Mouse (Mus musculus): ENCODE data around the gene 2610301B20Rik. TPM values are rescaled to one million over a fixed set of nuclear protein-coding genes. Genes with fewer than 3 reads are reported as not detected.
"Not testable (repeated sequence)": the region's sequence is repeated elsewhere in the genome, so short reads cannot be mapped to it uniquely, and the experiment has no call there.

Gene 2610301B20Rik
- polyA plus RNA-seq, 1 experiment from 2014 or later: 47.7 TPM

DNA sequence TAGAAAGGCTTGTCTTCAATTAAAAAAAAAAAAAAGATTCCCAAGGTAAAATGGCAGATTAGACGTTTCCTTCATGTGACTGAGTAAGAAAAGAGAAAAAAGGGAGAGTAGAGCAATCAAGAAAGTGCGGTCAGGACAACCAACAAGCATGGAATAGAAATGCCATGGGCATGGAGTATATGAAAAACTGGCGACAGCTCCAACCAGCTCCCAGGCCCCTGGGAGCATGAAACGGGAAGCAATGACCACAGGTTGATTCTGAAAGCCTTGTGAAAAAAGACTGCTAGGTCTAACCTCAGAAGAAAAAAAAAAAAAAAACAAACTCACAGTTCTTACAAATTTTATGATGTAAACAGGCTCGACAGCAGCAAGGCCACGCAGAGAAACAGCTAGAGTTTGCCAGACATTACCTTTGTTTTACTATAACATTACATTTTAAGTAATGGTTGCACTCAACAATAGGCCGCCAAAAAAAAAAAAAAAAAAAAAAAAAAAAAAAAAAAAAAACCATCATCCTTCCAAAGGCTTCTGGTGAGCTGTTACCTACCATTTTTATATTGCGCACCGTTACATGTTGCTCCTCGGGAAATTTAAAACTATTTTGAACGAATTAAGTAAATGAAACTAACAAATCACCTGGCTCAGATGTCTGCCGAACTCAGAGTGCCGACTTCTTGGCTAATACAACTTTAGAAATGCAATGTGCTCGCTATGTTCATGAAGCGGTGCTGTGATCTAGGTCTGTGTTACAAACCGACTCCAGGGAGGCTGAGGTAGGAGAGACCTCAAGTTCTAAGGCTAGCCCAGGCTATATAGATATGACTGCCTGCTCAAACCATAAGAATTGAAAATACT is 1.4 kb upstream of the 2610301B20Rik start:
- ATAC-seq (replicated peaks): peak; percentile 21; the same call in 1 of the 2 replicates
- peak overlapping the region; percentile 63 for H3K4me2 ChIP-seq
- peak overlapping the region; percentile 76 for H3K4me3 ChIP-seq
- peak overlapping the region; percentile 99 for H3K27ac ChIP-seq
- WGBS: 23% methylated on average over 16 of the region's 16 CpGs
- peak overlapping the region; percentile 41 for H3K9ac ChIP-seq
- no peaks in the 10 kb centered on the region for H3K36me3 ChIP-seq (replicated peaks)
- no peaks in the 10 kb centered on the region for H3K9me3 ChIP-seq
- no peaks in the 10 kb centered on the region for H3K27me3 ChIP-seq (replicated peaks)
- peaks cover 25% of the 10 kb centered on the region for H3K4me1 ChIP-seq

DNA sequence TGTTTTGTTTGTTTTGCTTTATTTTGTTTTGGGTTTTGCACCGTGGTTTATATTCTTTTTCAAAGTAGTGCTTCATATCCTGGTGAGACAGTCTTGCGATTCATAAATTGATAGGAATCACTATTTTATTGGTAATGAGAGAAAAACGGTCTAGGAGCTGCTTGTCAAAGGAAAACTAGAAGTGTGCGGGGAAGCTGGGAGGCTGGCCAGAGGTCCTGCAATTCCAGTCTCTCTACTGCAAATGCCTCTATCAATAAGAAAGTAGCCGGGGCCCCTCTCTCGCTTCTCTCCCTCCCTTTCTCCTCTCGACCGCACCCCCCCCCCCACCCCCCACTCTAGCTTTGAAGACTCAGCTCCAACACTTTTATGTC is 764 bp upstream of the 2610301B20Rik start:
- H3K9ac ChIP-seq: peak overlapping the region; percentile 41
- WGBS: 1% methylated on average over 7 of the region's 8 CpGs
- H3K9me3 ChIP-seq: no peaks in the 10 kb centered on the region

DNA sequence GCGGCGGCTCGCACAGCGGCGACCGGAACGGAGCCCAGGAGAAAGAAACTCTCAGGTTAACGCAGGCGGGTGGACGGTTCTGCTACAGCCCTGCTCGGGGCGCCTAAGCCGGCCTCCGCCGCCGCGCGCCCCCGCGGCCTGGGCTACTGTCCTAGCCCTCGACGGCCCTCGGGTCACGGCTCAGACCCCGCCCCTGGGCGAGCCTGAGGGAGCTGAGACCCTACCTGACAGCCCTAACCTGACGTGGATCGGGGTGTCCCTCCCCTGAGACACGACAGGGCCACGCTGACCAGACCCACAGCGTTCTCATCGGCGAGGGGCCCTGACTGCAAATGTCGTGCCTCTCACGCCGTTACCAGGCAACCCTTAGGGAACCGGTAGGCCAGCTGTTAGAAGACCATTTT is 422 bp downstream of the 2610301B20Rik start:
- H3K36me3 ChIP-seq (replicated peaks): no peaks in the 10 kb centered on the region
- H3K9ac ChIP-seq: peak overlapping the region; percentile 90
- H3K27ac ChIP-seq: peak overlapping the region; percentile 99
- H3K4me3 ChIP-seq: peak overlapping the region; percentile 76
- H3K4me2 ChIP-seq: peak overlapping the region; percentile 63
- H3K27me3 ChIP-seq (replicated peaks): no peaks in the 10 kb centered on the region
- H3K4me1 ChIP-seq: peaks cover 25% of the 10 kb centered on the region
- peak; percentile 84 for ATAC-seq (replicated peaks)
- H3K9me3 ChIP-seq: no peaks in the 10 kb centered on the region
- WGBS: under 1% methylated on average over 37 of the region's 37 CpGs

More for the DNA sequence above, 764 bp upstream of the 2610301B20Rik start:
- Histone ChIP-seq H3K4me3 (peak overlapping the region; percentile 76), H3K27me3 (replicated peaks) (no peaks in the 10 kb centered on the region), H3K27ac (peak overlapping the region; percentile 99), H3K36me3 (replicated peaks) (no peaks in the 10 kb centered on the region), H3K4me1 (peaks cover 25% of the 10 kb centered on the region), H3K4me2 (peak overlapping the region; percentile 63)
- peak; percentile 51; the same call in 1 of the 2 replicates for ATAC-seq (replicated peaks)

DNA sequence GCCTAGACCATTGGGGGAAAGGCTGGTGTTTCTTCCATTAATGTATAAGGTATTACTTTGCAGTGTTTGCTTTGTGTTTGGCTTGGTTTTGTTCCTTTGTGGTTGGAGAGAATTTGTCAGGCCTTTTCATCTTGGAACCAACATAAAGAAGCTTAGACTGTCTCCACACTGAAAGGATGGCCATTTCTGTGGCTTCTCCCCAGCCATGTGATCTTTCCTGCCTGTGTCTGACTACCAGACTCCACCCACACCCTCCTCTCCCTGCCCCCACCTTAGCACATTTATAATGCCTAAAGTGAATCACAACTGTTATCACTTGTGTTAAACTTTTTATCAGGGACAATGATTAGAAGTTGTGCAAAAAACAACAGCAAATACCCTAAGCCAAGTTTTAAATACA is 1.1 kb downstream of the 2610301B20Rik start:
- Histone ChIP-seq H3K4me2 (peak overlapping the region; percentile 63), H3K4me1 (peaks cover 25% of the 10 kb centered on the region), H3K27ac (peak overlapping the region; percentile 99), H3K27me3 (replicated peaks) (no peaks in the 10 kb centered on the region), H3K9ac (peak overlapping the region; percentile 90), H3K9me3 (no peaks in the 10 kb centered on the region), H3K36me3 (replicated peaks) (no peaks in the 10 kb centered on the region), H3K4me3 (peak overlapping the region; percentile 76)
- peak; percentile 25; the same call in 1 of the 2 replicates for ATAC-seq (replicated peaks)

DNA sequence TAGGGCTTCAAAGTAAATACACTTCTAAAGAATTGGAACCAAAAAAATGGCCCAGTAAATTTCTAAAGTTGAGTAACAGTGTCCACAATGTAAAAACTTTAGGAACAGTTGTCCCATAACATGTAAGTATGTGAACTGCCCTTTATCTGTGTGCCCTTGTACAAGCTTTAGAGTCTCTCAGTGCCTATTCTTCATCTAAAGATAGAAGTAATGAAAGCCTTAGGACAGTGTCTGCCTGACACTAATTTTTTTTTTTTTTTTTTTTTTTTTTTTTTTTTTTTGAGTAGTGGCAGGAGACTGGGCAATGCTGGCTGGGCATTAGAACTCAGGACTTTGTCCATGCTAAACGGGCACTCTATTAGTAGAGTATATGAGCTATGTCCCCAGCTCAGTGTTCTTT is 2.8 kb downstream of the 2610301B20Rik start:
- no peak for ATAC-seq (replicated peaks)
- Histone ChIP-seq H3K4me2 (no peak overlapping the region), H3K27ac (no peak overlapping the region), H3K9me3 (no peaks in the 10 kb centered on the region), H3K4me3 (no peak overlapping the region), H3K27me3 (replicated peaks) (no peaks in the 10 kb centered on the region), H3K4me1 (peaks cover 24% of the 10 kb centered on the region), H3K36me3 (replicated peaks) (no peaks in the 10 kb centered on the region), H3K9ac (no peak overlapping the region)
- WGBS: 95% methylated on average over 1 of the region's 1 CpGs

DNA sequence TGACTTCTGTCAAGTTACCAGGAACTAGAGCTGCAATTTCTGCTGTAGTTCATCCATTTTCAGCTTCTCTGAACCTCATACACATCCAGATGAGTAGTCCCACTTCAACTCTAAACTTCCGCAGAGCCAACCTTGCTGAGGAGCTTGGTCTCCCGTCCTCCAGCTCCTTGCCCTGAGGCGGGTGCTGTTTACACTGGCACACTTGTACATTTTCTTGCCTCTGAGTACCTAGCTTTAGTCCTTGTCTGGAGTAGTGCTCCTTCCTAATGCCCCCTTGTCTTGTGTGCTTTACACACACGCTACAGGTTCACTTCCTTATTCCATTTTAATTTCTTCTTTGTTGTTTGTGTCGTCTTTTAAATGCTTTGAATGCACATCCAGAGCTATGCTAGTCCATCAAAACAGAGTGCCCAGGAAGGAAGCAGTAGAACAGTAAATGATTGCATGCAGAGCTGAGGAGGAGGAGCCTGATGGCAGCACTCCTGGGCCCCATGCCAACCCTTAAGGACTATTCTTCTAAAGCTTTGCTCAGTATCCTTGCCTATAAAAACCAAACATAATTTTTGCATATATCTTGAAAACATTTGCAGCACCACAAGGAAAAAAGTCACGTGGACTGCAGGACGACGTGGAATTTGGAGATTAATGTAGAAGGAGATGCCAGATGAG is 9.6 kb downstream of the 2610301B20Rik start:
- no peaks in the 10 kb centered on the region for H3K27me3 ChIP-seq (replicated peaks)
- no peak overlapping the region for H3K27ac ChIP-seq
- no peaks in the 10 kb centered on the region for H3K4me1 ChIP-seq
- no peak for ATAC-seq (replicated peaks)
- no peak overlapping the region for H3K4me2 ChIP-seq
- H3K9me3 ChIP-seq: no peaks in the 10 kb centered on the region
- no peak overlapping the region for H3K9ac ChIP-seq
- WGBS: 95% methylated on average over 8 of the region's 8 CpGs
- peaks cover 30% of the 10 kb centered on the region; the same call in 1 of the 2 replicates for H3K36me3 ChIP-seq (replicated peaks)
- no peak overlapping the region for H3K4me3 ChIP-seq

DNA sequence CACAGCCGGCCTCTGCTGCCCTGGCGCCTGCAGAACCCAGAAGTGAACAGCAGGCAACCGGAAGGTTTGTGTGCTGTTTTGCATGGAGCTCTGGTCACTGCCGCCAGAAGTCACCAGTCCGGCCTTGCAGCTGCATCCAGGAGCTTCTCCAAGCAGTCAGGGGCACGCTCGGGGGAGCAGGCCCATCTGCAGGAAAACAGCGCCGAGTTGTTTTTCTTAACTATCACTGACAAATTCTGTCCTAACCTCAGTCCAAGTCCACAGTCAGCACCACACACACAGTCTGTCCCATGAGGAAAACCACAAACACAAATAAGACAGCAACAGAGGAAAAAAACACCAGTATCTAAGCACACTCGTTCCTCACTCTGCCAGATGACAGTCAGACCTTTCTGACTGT is 14.5 kb downstream of the 2610301B20Rik start:
- H3K4me2 ChIP-seq: no peak overlapping the region
- no peak for ATAC-seq (replicated peaks)
- WGBS: 93% methylated on average over 10 of the region's 10 CpGs
- no peaks in the 10 kb centered on the region for H3K4me1 ChIP-seq
- no peak overlapping the region for H3K27ac ChIP-seq
- H3K27me3 ChIP-seq (replicated peaks): no peaks in the 10 kb centered on the region
- H3K9me3 ChIP-seq: no peaks in the 10 kb centered on the region
- H3K4me3 ChIP-seq: no peak overlapping the region
- H3K36me3 ChIP-seq (replicated peaks): peaks cover 25% of the 10 kb centered on the region; the same call in 1 of the 2 replicates
- H3K9ac ChIP-seq: no peak overlapping the region

DNA sequence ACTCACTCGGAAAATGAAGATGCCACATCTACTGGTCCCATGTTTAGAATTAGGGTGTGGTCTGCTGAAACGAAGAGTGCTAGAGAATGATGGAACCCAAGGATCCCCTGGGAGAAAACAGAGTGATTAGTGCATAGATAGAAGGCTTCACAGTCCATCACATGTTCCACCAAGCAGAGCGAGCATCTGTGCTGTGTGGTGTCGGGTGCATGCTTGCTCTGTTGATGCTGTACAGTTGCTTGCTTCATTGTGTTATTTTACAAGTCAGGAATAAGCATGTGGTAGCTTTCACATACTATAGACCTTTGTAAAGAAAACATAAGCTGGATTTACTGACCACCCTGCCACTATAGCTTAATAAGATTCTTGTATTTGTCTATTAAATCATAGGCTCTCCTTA is 22.0 kb downstream of the 2610301B20Rik start:
- no peak for ATAC-seq (replicated peaks)
- H3K27me3 ChIP-seq (replicated peaks): no peaks in the 10 kb centered on the region
- H3K9ac ChIP-seq: no peak overlapping the region
- H3K36me3 ChIP-seq (replicated peaks): peaks cover 10% of the 10 kb centered on the region; the same call in 1 of the 2 replicates
- 93% methylated on average over 4 of the region's 4 CpGs for WGBS
- no peaks in the 10 kb centered on the region for H3K9me3 ChIP-seq
- H3K27ac ChIP-seq: no peak overlapping the region
- H3K4me1 ChIP-seq: no peaks in the 10 kb centered on the region
- no peak overlapping the region for H3K4me3 ChIP-seq
- H3K4me2 ChIP-seq: no peak overlapping the region

DNA sequence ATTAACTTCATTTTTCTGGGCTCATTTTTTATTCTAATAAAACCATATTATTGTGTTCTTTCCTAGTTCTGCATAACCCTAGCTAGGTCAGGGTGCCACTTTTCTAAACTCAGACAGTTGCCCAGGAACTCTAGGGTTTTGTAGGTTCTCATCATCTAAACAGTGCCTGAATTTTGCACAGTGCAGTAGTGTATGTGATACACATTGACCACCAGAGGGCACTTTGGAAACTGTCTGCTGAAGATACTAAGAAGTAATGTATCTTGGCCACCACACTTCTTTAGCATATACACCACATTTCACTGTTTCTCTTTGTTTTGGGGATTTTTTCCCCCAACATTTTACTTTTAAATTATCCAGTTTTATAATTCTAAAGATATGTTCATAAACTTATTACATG is 22.6 kb downstream of the 2610301B20Rik start:
- no peaks in the 10 kb centered on the region for H3K4me1 ChIP-seq
- H3K4me3 ChIP-seq: no peak overlapping the region
- H3K4me2 ChIP-seq: no peak overlapping the region
- no peaks in the 10 kb centered on the region for H3K27me3 ChIP-seq (replicated peaks)
- peaks cover 10% of the 10 kb centered on the region; the same call in 1 of the 2 replicates for H3K36me3 ChIP-seq (replicated peaks)
- no peak overlapping the region for H3K27ac ChIP-seq
- H3K9ac ChIP-seq: no peak overlapping the region
- peak; percentile 90 for ATAC-seq (replicated peaks)
- no peaks in the 10 kb centered on the region for H3K9me3 ChIP-seq

DNA sequence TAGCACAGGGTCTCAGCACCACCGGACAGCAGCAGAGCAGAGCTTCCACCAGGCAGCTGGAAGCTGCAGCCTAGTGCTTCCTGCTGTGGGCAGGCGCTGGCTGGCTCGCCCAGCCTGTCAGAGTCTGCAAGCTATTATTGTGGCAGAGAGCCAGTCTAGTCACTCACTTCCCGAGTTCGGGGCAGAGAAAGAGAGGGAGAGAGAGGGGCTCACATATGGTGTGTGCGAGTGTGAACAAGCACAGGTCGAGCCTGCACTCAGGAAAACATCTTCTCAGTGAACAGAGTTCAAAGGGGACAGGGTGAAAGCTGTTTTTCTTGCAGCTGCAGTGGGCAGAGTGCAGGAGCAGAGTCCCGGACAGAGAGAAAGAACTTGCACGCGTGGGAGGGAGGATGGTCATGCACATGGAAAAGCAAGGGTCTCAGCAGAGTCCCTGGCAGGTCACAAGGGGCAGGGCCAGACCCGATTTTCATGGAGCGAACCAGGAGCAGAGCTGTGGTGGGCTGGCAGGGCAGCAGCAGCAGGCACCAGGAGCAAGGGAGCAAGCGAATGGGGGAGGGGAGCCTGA is 31.0 kb downstream of the 2610301B20Rik start:
- H3K36me3 ChIP-seq (replicated peaks): no peaks in the 10 kb centered on the region
- peak overlapping the region; percentile 10; the same call in 1 of the 2 replicates for H3K4me2 ChIP-seq
- no peak overlapping the region for H3K27ac ChIP-seq
- no peaks in the 10 kb centered on the region for H3K9me3 ChIP-seq
- no peak overlapping the region for H3K9ac ChIP-seq
- peak; percentile 50; the same call in 1 of the 2 replicates for ATAC-seq (replicated peaks)
- H3K4me3 ChIP-seq: no peak overlapping the region
- no peaks in the 10 kb centered on the region for H3K27me3 ChIP-seq (replicated peaks)
- peaks cover 6% of the 10 kb centered on the region for H3K4me1 ChIP-seq
- 6% methylated on average over 13 of the region's 13 CpGs for WGBS

DNA sequence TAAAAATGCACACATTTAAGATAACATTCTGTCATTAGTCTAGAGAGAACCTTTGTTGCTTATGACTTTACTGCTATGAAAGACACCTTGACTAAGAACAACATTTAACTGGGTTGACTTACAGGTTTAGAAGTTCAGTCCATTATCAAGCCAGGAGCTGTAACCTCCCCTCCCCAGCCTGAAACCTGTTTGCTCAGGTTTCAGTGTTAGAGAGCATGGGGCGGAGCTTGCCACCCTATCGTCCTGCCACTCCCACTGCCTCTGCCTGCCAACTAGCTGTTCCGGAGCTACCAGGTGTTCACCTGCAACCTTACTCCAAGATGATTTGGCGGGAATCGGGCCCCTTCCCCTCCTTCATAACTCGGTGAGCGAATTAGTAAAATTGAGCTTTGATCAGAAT is 37.1 kb downstream of the 2610301B20Rik start:
- H3K4me2 ChIP-seq; H3K9ac ChIP-seq; H3K9me3 ChIP-seq; ATAC-seq (replicated peaks); H3K36me3 ChIP-seq (replicated peaks); H3K27me3 ChIP-seq (replicated peaks); H3K4me3 ChIP-seq; H3K4me1 ChIP-seq; H3K27ac ChIP-seq: not testable (repeated sequence)
- WGBS: 59% methylated on average over 7 of the region's 7 CpGs

DNA sequence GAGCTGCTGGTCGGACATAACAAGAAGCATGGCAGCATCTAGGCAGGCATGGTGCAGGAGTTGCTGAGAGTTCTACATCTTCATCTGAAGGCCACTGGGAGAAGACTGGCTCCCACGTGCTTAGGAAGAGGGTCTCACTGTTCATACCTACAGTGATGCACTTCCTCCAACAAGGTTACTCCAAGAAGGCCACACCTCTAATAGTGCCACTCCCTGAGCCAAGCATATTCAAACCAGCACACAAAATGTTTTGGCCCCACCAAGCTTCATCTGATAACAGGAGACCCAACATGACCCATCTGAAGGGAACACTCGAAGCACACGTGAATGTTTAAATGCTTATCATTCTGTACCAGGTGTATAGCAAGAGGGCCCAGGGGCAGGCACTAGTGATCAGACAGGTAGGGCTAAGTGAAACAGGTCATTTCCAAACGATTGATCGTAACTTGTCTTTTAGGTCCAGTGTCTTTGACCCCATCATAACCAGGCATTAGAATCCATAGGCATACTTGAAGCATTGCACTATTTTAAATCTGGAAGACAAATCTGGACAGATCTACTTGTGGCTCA is 37.7 kb downstream of the 2610301B20Rik start:
- no peak overlapping the region for H3K4me2 ChIP-seq
- H3K9ac ChIP-seq: no peak overlapping the region
- 84% methylated on average over 6 of the region's 6 CpGs for WGBS
- no peak overlapping the region for H3K27ac ChIP-seq
- H3K36me3 ChIP-seq (replicated peaks): no peaks in the 10 kb centered on the region
- H3K9me3 ChIP-seq: no peaks in the 10 kb centered on the region
- H3K27me3 ChIP-seq (replicated peaks): no peaks in the 10 kb centered on the region
- ATAC-seq (replicated peaks): no peak
- H3K4me1 ChIP-seq: no peaks in the 10 kb centered on the region
- no peak overlapping the region for H3K4me3 ChIP-seq

All from midbrain, embryonic 15.5 days (tissue).